Mouse (Mus musculus) neural tube, embryonic 13.5 days (tissue): ENCODE results near the gene Prkg2. TPM values are rescaled to one million over a fixed set of nuclear protein-coding genes. Genes with fewer than 3 reads are reported as not detected.
A peak's percentile ranks its signal among the peaks of the same experiment; 100 is the strongest.

Source experiments
- ATAC-seq: fragments of 200-750 bp; cut with Nextera tagmentation; 2 replicates; pipeline ENCODE4 v1.8.0; 2017; ENCODE audit warnings: low read depth, mild to moderate bottlenecking, moderate TSS enrichment, moderate library complexity
- H3K27ac ChIP-seq: fragments of 300-500 bp; sonication (generic); replicated peaks from 2 replicates; pipeline ENCODE4 v1.5.1; 2015; ENCODE audit warnings: moderate library complexity, mild to moderate bottlenecking, inconsistent platforms
- H3K27me3 ChIP-seq: fragments of 300-500 bp; sonication (generic); 2 replicates; pipeline ENCODE4 v1.6.1; 2015; ENCODE audit warnings: mild to moderate bottlenecking, inconsistent platforms
- H3K36me3 ChIP-seq: fragments of 300-500 bp; sonication (generic); 2 replicates; pipeline ENCODE4 v1.6.1; 2015; ENCODE audit warnings: mild to moderate bottlenecking, inconsistent platforms
- H3K4me1 ChIP-seq: fragments of 300-500 bp; sonication (generic); replicated peaks from 2 replicates; pipeline ENCODE4 v1.6.1; 2015; ENCODE audit warnings: inconsistent platforms
- H3K4me2 ChIP-seq: fragments of 300-500 bp; sonication (generic); 2 replicates; pipeline ENCODE4 v1.6.1; 2015; ENCODE audit warnings: inconsistent platforms, mild to moderate bottlenecking, moderate library complexity
- H3K4me3 ChIP-seq: fragments of 300-500 bp; sonication (generic); 2 replicates; pipeline ENCODE4 v1.5.1; 2015; ENCODE audit warnings: mild to moderate bottlenecking, inconsistent platforms
- H3K9ac ChIP-seq: fragments of 300-500 bp; sonication (generic); 2 replicates; pipeline ENCODE4 v1.6.1; 2015; ENCODE audit warnings: moderate library complexity, mild to moderate bottlenecking, inconsistent platforms
- H3K9me3 ChIP-seq: fragments of 300-500 bp; sonication (generic); 2 replicates; pipeline ENCODE4 v1.6.1; 2016; ENCODE audit warnings: inconsistent platforms
- WGBS: fragments of 180-500 bp; shearing (Covaris S2); methylation state at CpG from one replicate; pipeline ENCODE4 v1.1.7; 2015; 5-methylcytosine and 5-hydroxymethylcytosine counted together
- polyA plus RNA-seq: library from polyadenylated mRNA; unstranded; fragments of >200 nt; fragmentation: Nextera tagmentation; extraction: Ambion mirVana; gene quantifications from 2 replicates; pipeline ENCODE4 v1.2.1, GENCODE M21; 2015

Gene Prkg2
- polyA plus RNA-seq: 1.5 and 1.7 TPM in 2 replicates

GRCm38 (mm10) chr5:99036596-99037441 is at the start of gene Prkg2:
Prkg2 (minus strand) TSS chr5:99037351.
- no peak within 1 kb of the TSS for H3K27ac ChIP-seq
- under 1% methylated on average over 94 of the region's 94 CpGs for WGBS

DNA sequence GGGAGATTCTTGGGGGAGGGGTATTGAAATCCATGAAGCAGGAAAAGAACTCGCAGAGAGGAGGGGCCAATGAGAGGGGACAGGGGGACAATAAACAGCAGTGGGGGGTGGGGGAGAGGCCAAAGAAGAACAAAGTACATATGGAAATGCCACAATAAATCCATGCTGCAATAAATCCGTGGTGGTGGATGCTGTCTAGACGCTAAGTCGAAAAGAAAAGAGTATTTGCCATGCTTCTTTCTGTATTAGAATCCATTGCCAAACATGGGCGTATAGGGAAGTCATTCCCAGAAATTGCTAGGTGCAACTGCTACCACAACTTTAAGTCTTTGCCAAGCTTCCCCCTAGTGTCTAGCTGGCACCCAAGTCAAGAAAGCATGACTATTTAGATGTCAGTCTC is 46.8 kb upstream of the Prkg2 start:
- ATAC-seq: no peak
- Histone ChIP-seq H3K4me1 (peaks cover 6% of the 10 kb centered on the region; the same call in 1 of the 2 replicates), H3K4me2 (no peak overlapping the region), H3K27ac (no peak overlapping the region), H3K27me3 (no peaks in the 10 kb centered on the region), H3K4me3 (no peak overlapping the region), H3K36me3 (no peaks in the 10 kb centered on the region), H3K9ac (no peak overlapping the region), H3K9me3 (no peaks in the 10 kb centered on the region)
- 3% methylated on average over 5 of the region's 5 CpGs for WGBS

More at GRCm38 (mm10) chr5:99036596-99037441, at the start of gene Prkg2:
- ATAC-seq: peak; percentile 85
- no peaks in the 10 kb centered on the region for H3K36me3 ChIP-seq
- H3K4me1 ChIP-seq: peaks cover 14% of the 10 kb centered on the region
- H3K4me3 ChIP-seq: peak within 1 kb of the TSS; percentile 64
- peak within 1 kb of the TSS; percentile 99 for H3K4me2 ChIP-seq
- no peaks in the 10 kb centered on the region for H3K9me3 ChIP-seq
- peak within 1 kb of the TSS; percentile 75 for H3K9ac ChIP-seq
- H3K27me3 ChIP-seq: peaks cover 36% of the 10 kb centered on the region

DNA sequence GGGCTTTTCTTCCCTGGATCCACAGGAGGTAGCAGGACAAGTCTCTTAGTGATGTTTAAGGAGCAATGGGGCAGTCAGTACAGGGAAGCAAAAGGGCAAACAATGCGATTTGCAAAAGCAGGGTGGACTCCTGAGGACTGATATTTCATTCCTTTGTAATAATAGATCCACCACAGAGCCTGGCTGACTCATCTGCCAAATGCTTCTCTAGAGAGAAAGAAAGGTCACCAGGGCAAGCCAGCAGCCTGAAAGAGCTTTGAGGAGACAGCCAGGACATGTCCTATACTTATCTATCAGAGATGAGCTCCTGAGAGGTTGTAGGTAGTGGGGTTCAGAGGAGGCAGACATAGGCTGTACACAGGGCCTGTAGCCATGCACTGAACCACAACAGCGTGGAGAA is 41.2 kb upstream of the Prkg2 start:
- no peak overlapping the region for H3K4me2 ChIP-seq

GRCm38 (mm10) chr5:99068391-99068790 is 31.2 kb upstream of the Prkg2 start:
- no peak for ATAC-seq
- Histone ChIP-seq H3K27ac (no peak overlapping the region), H3K27me3 (no peaks in the 10 kb centered on the region), H3K4me1 (no peaks in the 10 kb centered on the region), H3K9me3 (no peaks in the 10 kb centered on the region), H3K36me3 (no peaks in the 10 kb centered on the region), H3K4me3 (no peak overlapping the region), H3K9ac (no peak overlapping the region), H3K4me2 (no peak overlapping the region)
- 92% methylated on average over 2 of the region's 2 CpGs for WGBS

More for the DNA sequence above, 41.2 kb upstream of the Prkg2 start:
- WGBS: 62% methylated on average over 2 of the region's 2 CpGs
- Histone ChIP-seq H3K9ac (no peak overlapping the region), H3K4me1 (no peaks in the 10 kb centered on the region), H3K4me3 (no peak overlapping the region), H3K27me3 (no peaks in the 10 kb centered on the region), H3K9me3 (no peaks in the 10 kb centered on the region), H3K27ac (no peak overlapping the region), H3K36me3 (no peaks in the 10 kb centered on the region)
- no peak for ATAC-seq

GRCm38 (mm10) chr5:99062582-99062981 is 25.4 kb upstream of the Prkg2 start:
- H3K27ac ChIP-seq: no peak overlapping the region
- H3K4me3 ChIP-seq: no peak overlapping the region
- H3K27me3 ChIP-seq: no peaks in the 10 kb centered on the region
- no peaks in the 10 kb centered on the region for H3K9me3 ChIP-seq
- no peak overlapping the region for H3K9ac ChIP-seq
- H3K36me3 ChIP-seq: no peaks in the 10 kb centered on the region
- H3K4me1 ChIP-seq: no peaks in the 10 kb centered on the region
- H3K4me2 ChIP-seq: no peak overlapping the region
- ATAC-seq: no peak

DNA sequence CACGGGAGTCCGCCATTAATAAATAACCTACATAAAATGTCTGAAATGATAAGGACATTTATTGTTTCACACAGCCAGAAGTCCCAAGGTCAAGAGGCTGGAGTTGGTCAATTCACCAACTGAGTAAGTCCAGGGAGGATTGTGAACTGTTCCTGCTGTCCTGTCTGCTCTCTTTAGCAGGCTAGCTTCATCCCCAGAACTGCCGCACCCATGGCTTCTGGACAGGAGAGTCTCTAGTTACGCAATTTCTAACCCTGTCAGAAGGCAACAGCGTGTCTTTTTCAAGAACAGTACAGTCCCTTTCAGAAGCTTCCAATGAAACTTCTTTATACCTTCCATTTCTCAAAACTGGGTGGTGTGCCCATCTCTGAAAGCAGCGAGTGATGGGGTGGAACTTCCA is 1.9 kb upstream of the Prkg2 start:
- Histone ChIP-seq H3K4me2 (no peak overlapping the region), H3K36me3 (no peaks in the 10 kb centered on the region), H3K27ac (no peak overlapping the region), H3K9me3 (no peaks in the 10 kb centered on the region), H3K9ac (no peak overlapping the region), H3K4me3 (no peak overlapping the region), H3K4me1 (peaks cover 14% of the 10 kb centered on the region), H3K27me3 (peaks cover 36% of the 10 kb centered on the region)
- no peak for ATAC-seq
- 94% methylated on average over 6 of the region's 6 CpGs for WGBS

- Histone ChIP-seq H3K9ac (peak overlapping the region; percentile 75), H3K4me2 (peak overlapping the region; percentile 99), H3K27ac (no peak overlapping the region), H3K27me3 (peaks cover 36% of the 10 kb centered on the region), H3K36me3 (no peaks in the 10 kb centered on the region), H3K4me1 (peaks cover 14% of the 10 kb centered on the region), H3K4me3 (peak overlapping the region; percentile 64), H3K9me3 (no peaks in the 10 kb centered on the region)
- 5% methylated on average over 9 of the region's 9 CpGs for WGBS
- ATAC-seq: peak; percentile 66
Measured at GRCm38 (mm10) chr5:99037442-99037811, 276 bp upstream of the Prkg2 start.

GRCm38 (mm10) chr5:99035961-99036360 is 1.2 kb downstream of the Prkg2 start:
- Histone ChIP-seq H3K4me2 (peak overlapping the region; percentile 99), H3K9me3 (no peaks in the 10 kb centered on the region), H3K36me3 (no peaks in the 10 kb centered on the region), H3K27ac (no peak overlapping the region), H3K9ac (no peak overlapping the region), H3K27me3 (peaks cover 36% of the 10 kb centered on the region), H3K4me1 (peaks cover 14% of the 10 kb centered on the region), H3K4me3 (peak overlapping the region; percentile 64)
- no peak for ATAC-seq
- 42% methylated on average over 9 of the region's 9 CpGs for WGBS

DNA sequence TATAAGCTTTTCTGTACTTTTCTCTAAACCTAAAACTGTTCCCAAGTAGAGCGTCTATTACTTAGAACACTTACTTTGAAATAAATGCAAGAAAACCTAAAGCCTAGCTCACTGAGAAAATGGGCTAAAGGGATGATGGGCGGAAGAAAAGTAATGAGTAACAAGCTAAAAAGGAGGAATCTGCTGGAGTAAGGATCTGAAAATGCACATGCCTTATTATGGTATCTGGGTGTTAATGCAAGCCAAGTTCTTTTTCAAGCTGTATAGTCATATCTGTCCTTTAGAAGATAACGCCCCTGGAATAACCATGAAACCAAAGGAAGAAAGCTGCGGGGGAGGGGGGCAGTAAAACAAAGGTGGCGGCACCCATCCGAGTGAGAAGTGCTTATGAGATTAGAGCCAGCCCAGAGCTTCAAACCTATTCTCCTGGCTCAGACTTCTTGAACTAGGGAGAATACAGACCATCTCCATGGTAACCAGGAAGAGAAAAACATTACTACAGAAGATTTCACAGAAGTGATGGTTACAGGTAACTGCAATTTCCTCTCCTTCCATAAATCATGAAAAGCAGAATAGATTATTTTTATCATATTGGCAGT is 5.5 kb downstream of the Prkg2 start:
- peaks cover 21% of the 10 kb centered on the region for H3K27me3 ChIP-seq
- H3K9ac ChIP-seq: no peak overlapping the region
- H3K36me3 ChIP-seq: no peaks in the 10 kb centered on the region
- no peak overlapping the region for H3K4me2 ChIP-seq
- peaks cover 10% of the 10 kb centered on the region for H3K4me1 ChIP-seq
- ATAC-seq: no peak
- no peak overlapping the region for H3K27ac ChIP-seq
- WGBS: 73% methylated on average over 6 of the region's 6 CpGs
- no peak overlapping the region for H3K4me3 ChIP-seq
- no peaks in the 10 kb centered on the region for H3K9me3 ChIP-seq

- Histone ChIP-seq H3K27ac (no peak overlapping the region), H3K4me2 (no peak overlapping the region), H3K27me3 (no peaks in the 10 kb centered on the region), H3K4me3 (no peak overlapping the region), H3K4me1 (no peaks in the 10 kb centered on the region), H3K9me3 (no peaks in the 10 kb centered on the region), H3K36me3 (no peaks in the 10 kb centered on the region), H3K9ac (no peak overlapping the region)
- 71% methylated on average over 3 of the region's 3 CpGs for WGBS
- no peak for ATAC-seq
Measured at GRCm38 (mm10) chr5:99026343-99026742, 10.8 kb downstream of the Prkg2 start.

DNA sequence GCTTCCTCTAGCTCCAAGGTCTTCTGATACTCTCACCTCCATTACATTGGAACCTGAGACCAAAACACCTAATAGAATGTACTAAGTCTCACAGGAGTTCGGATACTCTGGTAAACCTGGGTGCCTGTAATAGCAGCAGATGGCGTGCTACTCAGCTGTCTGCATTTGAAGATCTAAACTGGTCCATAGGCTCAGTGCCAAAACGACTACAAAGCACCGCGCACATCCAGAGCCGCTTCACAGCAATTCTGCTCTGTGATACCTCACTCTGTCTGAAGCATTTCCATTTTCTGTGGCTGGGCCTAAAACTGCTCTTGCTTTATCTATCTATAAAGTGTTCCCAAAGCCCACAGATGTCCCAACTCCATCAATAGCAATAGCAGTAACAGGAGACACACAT is 17.4 kb downstream of the Prkg2 start:
- no peaks in the 10 kb centered on the region for H3K4me1 ChIP-seq
- H3K9ac ChIP-seq: no peak overlapping the region
- H3K27me3 ChIP-seq: no peaks in the 10 kb centered on the region
- no peaks in the 10 kb centered on the region for H3K9me3 ChIP-seq
- 74% methylated on average over 6 of the region's 6 CpGs for WGBS
- H3K36me3 ChIP-seq: no peaks in the 10 kb centered on the region
- no peak overlapping the region for H3K27ac ChIP-seq
- ATAC-seq: no peak
- no peak overlapping the region for H3K4me3 ChIP-seq
- H3K4me2 ChIP-seq: no peak overlapping the region

GRCm38 (mm10) chr5:99015140-99015539 is 22.0 kb downstream of the Prkg2 start:
- WGBS: 91% methylated on average over 3 of the region's 3 CpGs
- Histone ChIP-seq H3K9me3 (no peaks in the 10 kb centered on the region), H3K4me2 (no peak overlapping the region), H3K27ac (no peak overlapping the region), H3K4me3 (no peak overlapping the region), H3K9ac (no peak overlapping the region), H3K27me3 (no peaks in the 10 kb centered on the region), H3K4me1 (no peaks in the 10 kb centered on the region), H3K36me3 (no peaks in the 10 kb centered on the region)
- ATAC-seq: no peak
